Mouse (Mus musculus) spleen, adult 2 months (tissue): ENCODE data around the gene Manf. TPM values are rescaled to one million over a fixed set of nuclear protein-coding genes. Genes with fewer than 3 reads are reported as not detected.

Experiments
- DNase-seq, 2 experiments: peaks; one replicate each; pipeline versions ENCODE4 v3.0.0 to v3.0.0-alpha.2; 2012 to 2021; ENCODE audit warnings: low spot score in 2 of 2, low read depth in 1 of 2
- H3K27ac ChIP-seq: fragments of 200-500 bp; 2 replicates; pipeline ENCODE4 v1.5.1; 2012; ENCODE audit warnings: low read length, inconsistent platforms; ENCODE audit not compliant: insufficient read depth
- H3K27me3 ChIP-seq: fragments of 200-500 bp; 2 replicates; pipeline ENCODE4 v1.6.1; 2012; ENCODE audit warnings: mild to moderate bottlenecking, moderate library complexity, low read length, inconsistent platforms; ENCODE audit not compliant: control insufficient read depth, insufficient read depth
- H3K36me3 ChIP-seq: fragments of 200-500 bp; 2 replicates; pipeline ENCODE4 v1.6.1; 2012; ENCODE audit warnings: mild to moderate bottlenecking, low read length, inconsistent platforms; ENCODE audit not compliant: control insufficient read depth, insufficient read depth
- H3K4me1 ChIP-seq: fragments of 200-500 bp; 2 replicates; pipeline ENCODE4 v1.6.1; 2011; ENCODE audit warnings: inconsistent platforms; ENCODE audit not compliant: control insufficient read depth, insufficient read depth, insufficient read length
- H3K4me3 ChIP-seq: fragments of 200-500 bp; 2 replicates; pipeline ENCODE4 v1.5.1; 2011; ENCODE audit warnings: mild to moderate bottlenecking, inconsistent platforms; ENCODE audit not compliant: insufficient read depth, insufficient read length; ENCODE audit errors: extremely low read depth
- CTCF ChIP-seq: fragments of 200-500 bp; IDR thresholded peaks from 2 replicates; pipeline ENCODE4 v1.5.1; 2011; ENCODE audit warnings: mild to moderate bottlenecking, inconsistent platforms; ENCODE audit not compliant: insufficient read depth, insufficient read length, insufficient replicate concordance; ENCODE audit errors: extremely low read depth
- POLR2A ChIP-seq: fragments of 200-500 bp; IDR thresholded peaks from 2 replicates; pipeline ENCODE4 v1.6.1; 2011; ENCODE audit warnings: low read depth, low read length, inconsistent platforms
- WGBS: fragments of 180-500 bp; shearing (Covaris S2); methylation state at CpG from one replicate; pipeline ENCODE4 v1.1.7; 2018; 5-methylcytosine and 5-hydroxymethylcytosine counted together
- polyA plus RNA-seq: library from polyadenylated mRNA; depleted of rRNA; stranded (reverse); fragments of >200 nt; gene quantifications from 2 replicates; pipeline ENCODE4 v1.2.3, GENCODE M21; 2012; rRNA removed

The Manf gene
- polyA plus RNA-seq, 1 experiment: 10.4 TPM

DNA sequence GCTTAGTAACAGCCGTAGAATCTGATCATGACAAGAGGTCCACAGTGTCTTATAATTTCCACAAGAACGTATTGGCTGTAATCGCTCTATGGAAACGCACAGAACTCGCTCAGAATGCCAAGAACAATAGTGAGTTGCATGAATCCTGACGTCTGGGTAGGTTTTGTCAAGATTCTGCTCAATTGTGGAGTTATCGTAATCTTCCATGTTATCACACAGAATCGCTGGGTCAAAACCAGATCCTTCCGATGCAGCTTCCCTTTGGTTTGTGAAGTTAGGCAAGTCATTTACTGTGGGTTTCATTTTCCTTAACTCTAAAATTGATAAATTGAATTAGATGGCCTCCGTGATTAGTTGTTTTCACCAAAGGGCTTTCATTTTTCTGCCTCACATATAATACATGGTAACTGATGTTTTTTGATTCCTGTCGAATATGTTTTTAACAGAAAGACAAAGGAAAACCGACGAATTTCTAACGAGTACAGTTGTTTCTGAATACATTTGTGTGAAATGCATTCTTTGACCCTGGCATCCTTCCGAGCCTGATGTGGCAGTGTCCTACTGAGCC, 70.6 kb downstream of the Manf start:
- Histone ChIP-seq H3K27ac (0 out of 2 replicates have a peak overlapping the region, but pooled peaks have one; percentile 19), H3K4me3 (peak overlapping the region; percentile 62), H3K36me3 (no peaks in the 10 kb centered on the region), H3K27me3 (no peaks in the 10 kb centered on the region), H3K4me1 (peaks cover 2% of the 10 kb centered on the region; the same call in 1 of the 2 replicates)
- TF ChIP-seq POLR2A (no peak), CTCF (no peak)
- DNase-seq: no peak
- 9% methylated on average over 15 of the region's 15 CpGs for WGBS

DNA sequence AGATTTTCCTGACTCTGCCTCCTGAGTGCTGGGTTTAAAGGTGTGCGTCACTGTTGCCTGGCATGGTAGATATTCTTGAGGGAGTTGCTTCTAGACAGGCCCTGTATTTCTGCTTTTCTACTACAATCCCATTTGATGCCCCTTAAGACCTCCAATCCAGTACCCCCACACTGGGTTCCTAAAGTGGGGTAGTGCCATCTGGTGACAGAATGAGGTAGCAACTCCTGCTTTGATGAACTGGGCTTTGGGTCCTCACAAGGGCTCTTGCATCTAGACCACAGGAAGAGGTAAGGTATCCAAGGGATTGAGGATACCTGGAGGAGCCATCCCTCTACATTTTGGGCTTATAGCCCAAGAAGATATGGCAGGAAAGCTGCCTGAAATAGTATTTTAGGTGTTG, 72.6 kb downstream of the Manf start:
- H3K27me3 ChIP-seq: no peaks in the 10 kb centered on the region
- H3K4me3 ChIP-seq: no peak overlapping the region
- DNase-seq: peak in 1 of 2 experiments; percentile 14
- WGBS: 95% methylated on average over 1 of the region's 1 CpGs
- H3K36me3 ChIP-seq: no peaks in the 10 kb centered on the region
- no peak overlapping the region for H3K27ac ChIP-seq
- TF ChIP-seq CTCF (peak; percentile 16; the same call in 1 of the 2 replicates), POLR2A (no peak)
- peaks cover 2% of the 10 kb centered on the region; the same call in 1 of the 2 replicates for H3K4me1 ChIP-seq

DNA sequence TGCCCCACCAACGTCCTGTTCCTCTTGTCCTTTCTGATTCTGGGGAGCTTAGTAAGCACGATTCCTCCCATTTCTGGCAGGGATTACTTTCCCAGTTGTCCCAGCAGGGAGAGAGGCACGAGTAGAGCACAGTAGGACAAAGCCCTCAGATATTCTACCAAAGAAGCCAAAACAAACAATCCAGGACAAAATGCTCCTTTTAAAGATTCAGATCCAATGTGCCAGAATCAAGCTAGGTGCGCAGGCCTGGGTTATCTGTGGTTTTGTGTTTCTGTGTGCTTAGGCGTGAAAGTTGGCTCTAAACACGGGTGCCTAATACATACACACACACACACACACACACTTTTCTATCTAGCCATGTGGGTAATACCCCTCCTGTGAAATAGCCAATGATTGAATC, 73.6 kb downstream of the Manf start:
- H3K4me3 ChIP-seq: no peak overlapping the region
- DNase-seq: no peak
- H3K27me3 ChIP-seq: no peaks in the 10 kb centered on the region
- no peak for TF ChIP-seq POLR2A
- no peak for TF ChIP-seq CTCF
- no peak overlapping the region for H3K27ac ChIP-seq
- peaks cover 2% of the 10 kb centered on the region; the same call in 1 of the 2 replicates for H3K4me1 ChIP-seq
- WGBS: 78% methylated on average over 6 of the region's 6 CpGs
- H3K36me3 ChIP-seq: no peaks in the 10 kb centered on the region

DNA sequence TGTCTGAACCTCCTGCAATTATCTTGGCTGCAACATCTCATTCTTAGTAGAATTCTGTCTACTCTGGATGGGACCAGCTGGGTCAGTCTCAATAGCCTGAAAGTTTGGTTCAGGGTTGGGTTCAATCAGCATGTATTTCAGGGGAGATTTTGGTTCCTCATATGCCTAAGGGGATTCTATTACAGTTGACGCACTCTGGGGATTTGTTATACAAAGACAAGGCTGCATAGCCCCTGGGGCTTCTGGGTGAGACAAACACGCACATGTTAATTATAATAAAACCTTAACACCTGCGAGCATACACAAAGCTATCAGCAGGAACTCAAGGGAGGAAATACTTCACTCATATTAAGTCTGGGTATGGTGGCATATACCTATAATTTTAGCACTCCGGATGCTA, 85.3 kb downstream of the Manf start:
- WGBS: 73% methylated on average over 4 of the region's 4 CpGs
- no peak overlapping the region for H3K27ac ChIP-seq
- DNase-seq: no peak
- no peaks in the 10 kb centered on the region for H3K27me3 ChIP-seq
- TF ChIP-seq CTCF: no peak
- H3K4me3 ChIP-seq: no peak overlapping the region
- no peaks in the 10 kb centered on the region for H3K4me1 ChIP-seq
- no peaks in the 10 kb centered on the region for H3K36me3 ChIP-seq

DNA sequence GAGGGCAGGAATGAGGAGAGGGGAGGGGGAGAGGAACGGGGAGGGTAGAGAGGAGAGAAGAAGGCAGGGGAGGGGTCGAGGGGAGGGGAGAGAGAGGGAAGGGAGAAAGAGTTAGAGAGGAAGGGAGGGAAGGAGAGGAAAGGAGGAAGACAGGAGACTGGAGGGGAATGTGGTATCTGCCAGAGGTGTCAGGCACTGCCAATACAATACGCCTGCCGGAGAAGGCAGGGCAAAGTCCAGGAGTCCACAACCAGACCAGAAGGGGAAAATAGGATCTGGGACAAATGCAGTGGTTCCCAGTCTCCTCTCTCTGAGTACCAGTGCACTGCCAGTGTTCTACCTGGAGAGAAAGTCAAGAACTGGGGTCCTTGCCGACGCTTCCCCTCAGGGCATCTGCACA, 100.9 kb downstream of the Manf start:
- H3K27me3 ChIP-seq: no peaks in the 10 kb centered on the region
- no peak overlapping the region for H3K4me3 ChIP-seq
- no peak for DNase-seq
- H3K36me3 ChIP-seq: no peaks in the 10 kb centered on the region
- TF ChIP-seq CTCF: no peak
- TF ChIP-seq POLR2A: no peak
- H3K27ac ChIP-seq: no peak overlapping the region
- WGBS: 65% methylated on average over 6 of the region's 6 CpGs
- H3K4me1 ChIP-seq: peaks cover 4% of the 10 kb centered on the region

DNA sequence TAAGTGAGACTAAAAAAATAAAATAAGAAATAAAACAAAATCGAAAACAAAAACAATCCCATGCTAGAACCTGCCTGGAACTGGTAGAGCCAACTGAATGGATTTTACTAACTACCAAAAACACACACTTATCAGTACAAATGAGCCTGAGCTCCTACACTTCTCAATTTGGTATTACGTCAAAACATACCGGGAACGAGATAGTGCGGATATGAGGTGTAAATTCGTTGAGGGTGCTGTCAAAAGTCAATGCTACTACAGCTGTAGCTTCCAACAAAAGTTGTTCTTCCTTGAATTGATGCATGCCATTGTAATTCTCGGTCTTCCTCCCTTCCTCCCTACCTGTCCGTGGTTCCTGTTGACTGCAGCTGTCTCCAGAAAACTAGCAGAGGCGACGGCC, 102.4 kb downstream of the Manf start:
- Histone ChIP-seq H3K36me3 (no peaks in the 10 kb centered on the region), H3K27me3 (no peaks in the 10 kb centered on the region), H3K27ac (no peak overlapping the region), H3K4me1 (peaks cover 4% of the 10 kb centered on the region), H3K4me3 (peak overlapping the region; percentile 97)
- no peak for TF ChIP-seq CTCF
- WGBS: 6% methylated on average over 10 of the region's 10 CpGs
- no peak for DNase-seq

DNA sequence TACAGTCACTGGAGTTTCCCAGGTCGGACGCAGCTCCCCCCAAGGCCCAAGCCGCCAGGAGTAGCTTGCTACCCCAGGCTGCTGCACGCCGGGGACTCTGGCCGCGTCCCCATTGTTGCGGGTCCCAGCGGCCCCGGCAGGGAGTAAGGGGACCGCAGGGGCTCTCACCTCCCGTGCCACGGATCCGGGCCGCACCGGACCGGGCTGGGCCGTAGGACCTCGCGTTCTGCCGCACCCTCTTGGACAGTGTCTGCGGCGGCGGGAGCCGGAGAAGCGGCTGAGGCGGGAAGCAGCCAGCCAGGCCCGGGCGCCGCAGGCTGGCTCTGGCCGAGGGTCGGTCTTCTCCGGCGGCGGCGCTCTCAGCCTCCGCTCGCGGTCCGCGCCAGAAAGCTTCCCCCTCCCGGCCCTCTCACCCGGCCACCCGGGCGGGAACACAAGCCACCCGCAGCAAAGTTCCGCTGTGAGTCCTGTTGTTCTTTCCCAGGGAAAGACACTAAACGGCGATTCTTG, 102.9 kb downstream of the Manf start, which contains the start of gene Rad54l2:
Rad54l2 (minus strand) TSS at position 383 of the 510 bp plus-strand sequence.
- H3K4me3 ChIP-seq: peak within 1 kb of the TSS; percentile 97
- no peaks in the 10 kb centered on the region for H3K27me3 ChIP-seq
- TF ChIP-seq CTCF: no peak
- TF ChIP-seq POLR2A: 0 out of 2 replicates have a peak, but pooled peaks have one; percentile 27
- H3K4me1 ChIP-seq: peaks cover 4% of the 10 kb centered on the region
- WGBS: under 1% methylated on average over 49 of the region's 49 CpGs
- no peaks in the 10 kb centered on the region for H3K36me3 ChIP-seq
- H3K27ac ChIP-seq: peak within 1 kb of the TSS; percentile 62; the same call in 1 of the 2 replicates
- DNase-seq: peak; percentile 52 to 70

Other genes starting within 250 kb of the Manf start
- 0.06 TPM in 1 of 2 replicates, not detected in the other for gene Grm2, start 235.9 kb downstream of the Manf start, polyA plus RNA-seq
- 43.5 and 46.5 TPM in 2 replicates for gene Tex264, start 206.1 kb downstream of the Manf start, polyA plus RNA-seq
- gene Rad54l2, start 102.8 kb downstream of the Manf start, polyA plus RNA-seq: 22.9 and 30.5 TPM in 2 replicates
- 7.5 and 8.5 TPM in 2 replicates for gene Dcaf1, start 70.1 kb downstream of the Manf start, polyA plus RNA-seq
- gene Rbm15b, start 4.6 kb downstream of the Manf start, polyA plus RNA-seq: 8.9 and 10.6 TPM in 2 replicates